Mouse (Mus musculus): ENCODE results near the gene Cox15.

DNA sequence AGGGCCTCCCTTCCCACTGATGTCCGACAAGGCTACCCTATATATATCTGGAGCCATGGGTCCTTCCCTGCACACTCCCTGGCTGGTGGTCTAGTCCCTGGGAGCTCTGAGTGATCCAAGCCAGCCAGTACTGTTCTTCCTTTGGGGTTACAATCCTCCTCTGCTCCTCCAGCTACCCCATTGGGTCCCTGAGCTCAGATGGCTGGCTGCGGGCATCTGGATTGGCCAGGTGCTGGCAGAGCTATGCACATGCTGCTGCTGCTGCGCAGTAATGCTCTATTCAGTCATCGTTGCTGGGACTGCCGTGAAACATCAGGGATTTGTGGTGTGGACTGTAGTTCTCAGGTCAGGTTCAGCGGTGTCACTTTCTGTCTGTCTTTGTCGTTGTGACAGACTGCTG, 28.0 kb downstream of the Cox15 start:
- TF ChIP-seq POLR2A (IDR thresholded peaks at IDR 0.05; ENCODE audit: borderline replicate concordance, insufficient read depth, low read length) (no peak), CTCF (IDR thresholded peaks at IDR 0.05; ENCODE audit: borderline replicate concordance, insufficient read depth, low read depth, low read length) (no peak)
